Mouse (Mus musculus) neural tube, embryonic 12.5 days (tissue): Measurements from ENCODE around the gene Slc9c1. TPM values are rescaled to one million over a fixed set of nuclear protein-coding genes. Genes with fewer than 3 reads are reported as not detected.

ENCODE experiments used
- ATAC-seq: fragments of 200-750 bp; cut with Nextera tagmentation; 2 replicates; pipeline ENCODE4 v1.8.0; 2017; ENCODE audit warnings: low read depth, mild to moderate bottlenecking, moderate TSS enrichment, moderate library complexity; ENCODE audit not compliant: low FRiP score
- H3K27ac ChIP-seq: fragments of 300-500 bp; sonication (generic); 2 replicates; pipeline ENCODE4 v1.5.1; 2016
- H3K27me3 ChIP-seq: fragments of 300-500 bp; sonication (generic); replicated peaks from 2 replicates; pipeline ENCODE4 v1.6.1; 2016; ENCODE audit warnings: mild to moderate bottlenecking
- H3K36me3 ChIP-seq: fragments of 300-500 bp; sonication (generic); 2 replicates; pipeline ENCODE4 v1.6.1; 2016; ENCODE audit warnings: mild to moderate bottlenecking
- H3K4me1 ChIP-seq: fragments of 300-500 bp; sonication (generic); 2 replicates; pipeline ENCODE4 v1.6.1; 2016
- H3K4me2 ChIP-seq: fragments of 300-500 bp; sonication (generic); replicated peaks from 2 replicates; pipeline ENCODE4 v1.6.1; 2016; ENCODE audit warnings: mild to moderate bottlenecking
- H3K4me3 ChIP-seq: fragments of 300-500 bp; sonication (generic); 2 replicates; pipeline ENCODE4 v1.5.1; 2016
- H3K9ac ChIP-seq: fragments of 300-500 bp; sonication (generic); 2 replicates; pipeline ENCODE4 v1.6.1; 2016; ENCODE audit warnings: mild to moderate bottlenecking
- H3K9me3 ChIP-seq: fragments of 300-500 bp; sonication (generic); 2 replicates; pipeline ENCODE4 v1.6.1; 2016; ENCODE audit warnings: mild to moderate bottlenecking
- WGBS: fragments of 180-500 bp; shearing (Covaris S2); methylation state at CpG from one replicate; pipeline ENCODE4 v1.1.7; 2016; 5-methylcytosine and 5-hydroxymethylcytosine counted together
- polyA plus RNA-seq: library from polyadenylated mRNA; unstranded; fragments of >200 nt; fragmentation: Nextera tagmentation; extraction: Ambion mirVana; gene quantifications from 2 replicates; pipeline ENCODE4 v1.2.1, GENCODE M21; 2016

Slc9c1 gene
- polyA plus RNA-seq, 1 experiment from 2014 or later, result not detected

DNA sequence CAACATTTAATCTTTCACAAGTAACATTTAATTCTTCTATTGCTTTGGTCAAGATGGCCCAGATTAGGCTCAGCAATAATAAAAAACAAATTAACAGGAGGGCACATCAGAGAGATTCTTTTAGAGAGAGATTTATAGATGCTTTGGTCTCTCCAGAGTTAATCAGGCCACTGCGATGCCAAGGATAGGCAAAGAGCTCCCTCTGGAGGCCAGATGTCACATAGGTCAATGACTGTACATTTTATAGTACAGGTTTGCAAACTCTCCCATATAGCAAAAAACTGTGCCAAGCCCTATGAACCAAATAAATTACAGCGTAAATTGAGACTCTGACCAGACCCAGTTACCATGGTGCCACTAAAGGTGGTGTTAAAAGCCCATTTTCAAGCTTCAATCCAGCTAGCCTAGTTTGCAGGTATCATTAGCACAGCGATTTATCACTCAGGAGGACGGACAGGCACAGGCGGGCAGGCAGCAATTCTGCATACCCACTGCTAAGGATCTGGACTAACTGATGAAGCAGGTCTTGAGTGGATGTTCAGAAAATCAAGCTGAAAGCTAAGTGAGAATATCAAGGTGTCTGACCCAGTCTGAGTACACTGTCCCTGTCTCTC, 95.3 kb downstream of the Slc9c1 start:
- peak; percentile 57 for ATAC-seq
- WGBS, result 52% methylated on average over 5 of the region's 5 CpGs

GRCm38 (mm10) chr16:45632420-45632819, 97.3 kb downstream of the Slc9c1 start:
- no peak overlapping the region for H3K9ac ChIP-seq
- no peak overlapping the region for H3K4me3 ChIP-seq
- H3K9me3 ChIP-seq, result no peaks in the 10 kb centered on the region
- H3K36me3 ChIP-seq, result no peaks in the 10 kb centered on the region
- H3K27ac ChIP-seq, result no peak overlapping the region
- 75% methylated on average over 4 of the region's 4 CpGs for WGBS
- no peak for ATAC-seq
- no peaks in the 10 kb centered on the region for H3K27me3 ChIP-seq
- no peak overlapping the region for H3K4me2 ChIP-seq
- no peaks in the 10 kb centered on the region for H3K4me1 ChIP-seq

More for the DNA sequence above, 95.3 kb downstream of the Slc9c1 start:
- Histone ChIP-seq H3K36me3 (no peaks in the 10 kb centered on the region), H3K4me2 (no peak overlapping the region), H3K9ac (no peak overlapping the region), H3K4me1 (no peaks in the 10 kb centered on the region), H3K9me3 (no peaks in the 10 kb centered on the region), H3K27me3 (no peaks in the 10 kb centered on the region), H3K4me3 (no peak overlapping the region), H3K27ac (no peak overlapping the region)

- Histone ChIP-seq H3K36me3 (no peaks in the 10 kb centered on the region), H3K27me3 (no peaks in the 10 kb centered on the region), H3K4me2 (no peak overlapping the region), H3K9ac (no peak overlapping the region), H3K4me1 (no peaks in the 10 kb centered on the region), H3K4me3 (no peak overlapping the region), H3K9me3 (no peaks in the 10 kb centered on the region), H3K27ac (no peak overlapping the region)
- 86% methylated on average over 2 of the region's 2 CpGs for WGBS
- ATAC-seq, result no peak
Observed at GRCm38 (mm10) chr16:45635826-45636225, 100.7 kb downstream of the Slc9c1 start.

- ATAC-seq, result no peak
- 86% methylated on average over 10 of the region's 10 CpGs for WGBS
Observed at GRCm38 (mm10) chr16:45640070-45640762, 105.1 kb downstream of the Slc9c1 start.

GRCm38 (mm10) chr16:45641301-45641700, 106.2 kb downstream of the Slc9c1 start:
- Histone ChIP-seq H3K27me3 (no peaks in the 10 kb centered on the region), H3K4me1 (no peaks in the 10 kb centered on the region), H3K9ac (no peak overlapping the region), H3K36me3 (no peaks in the 10 kb centered on the region), H3K4me2 (no peak overlapping the region), H3K4me3 (no peak overlapping the region), H3K9me3 (no peaks in the 10 kb centered on the region), H3K27ac (no peak overlapping the region)
- ATAC-seq, result no peak
- 70% methylated on average over 3 of the region's 3 CpGs for WGBS

More at GRCm38 (mm10) chr16:45640070-45640762, 105.1 kb downstream of the Slc9c1 start:
- Histone ChIP-seq H3K27me3 (no peaks in the 10 kb centered on the region), H3K4me3 (no peak overlapping the region), H3K4me1 (no peaks in the 10 kb centered on the region), H3K27ac (no peak overlapping the region), H3K9me3 (no peaks in the 10 kb centered on the region), H3K9ac (no peak overlapping the region), H3K4me2 (no peak overlapping the region), H3K36me3 (no peaks in the 10 kb centered on the region)

- no peak overlapping the region for H3K9ac ChIP-seq
- 94% methylated on average over 3 of the region's 3 CpGs for WGBS
- no peak for ATAC-seq
- no peaks in the 10 kb centered on the region for H3K4me1 ChIP-seq
- no peak overlapping the region for H3K4me2 ChIP-seq
- H3K27ac ChIP-seq, result no peak overlapping the region
- no peaks in the 10 kb centered on the region for H3K9me3 ChIP-seq
- no peak overlapping the region for H3K4me3 ChIP-seq
- no peaks in the 10 kb centered on the region for H3K36me3 ChIP-seq
- no peaks in the 10 kb centered on the region for H3K27me3 ChIP-seq
Observed at GRCm38 (mm10) chr16:45643944-45644343, 108.8 kb downstream of the Slc9c1 start.

DNA sequence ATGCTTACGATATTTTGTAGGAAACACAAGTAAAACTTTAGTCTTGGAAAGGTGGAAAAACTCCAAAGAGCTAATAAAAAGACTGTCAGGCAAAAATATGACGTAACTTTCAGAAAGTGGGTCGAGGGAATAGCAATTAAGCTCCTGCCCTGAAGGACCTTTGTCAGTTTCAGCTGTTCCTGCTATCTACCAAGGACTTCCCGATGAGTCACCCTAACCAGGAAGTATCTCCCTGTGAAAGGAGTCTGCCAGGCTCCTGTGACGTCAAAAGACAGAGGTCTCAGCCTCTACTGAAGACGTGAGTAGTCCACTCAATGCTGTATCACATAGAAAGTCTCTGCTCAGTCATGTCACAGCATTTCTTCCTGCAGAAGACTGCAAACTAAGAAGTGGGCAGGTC, 109.3 kb downstream of the Slc9c1 start:
- ATAC-seq, result no peak
- WGBS, result 74% methylated on average over 6 of the region's 6 CpGs
- no peak overlapping the region for H3K27ac ChIP-seq

GRCm38 (mm10) chr16:45651497-45651896, 116.4 kb downstream of the Slc9c1 start:
- WGBS, result 76% methylated on average over 2 of the region's 2 CpGs
- Histone ChIP-seq H3K9me3 (no peaks in the 10 kb centered on the region), H3K4me2 (no peak overlapping the region), H3K9ac (no peak overlapping the region), H3K27ac (no peak overlapping the region), H3K27me3 (peaks cover 5% of the 10 kb centered on the region; the same call in 1 of the 2 replicates), H3K4me3 (no peak overlapping the region), H3K4me1 (no peaks in the 10 kb centered on the region), H3K36me3 (no peaks in the 10 kb centered on the region)
- ATAC-seq, result no peak

More for the DNA sequence above, 109.3 kb downstream of the Slc9c1 start:
- Histone ChIP-seq H3K4me3 (no peak overlapping the region), H3K36me3 (no peaks in the 10 kb centered on the region), H3K4me1 (no peaks in the 10 kb centered on the region), H3K9ac (no peak overlapping the region), H3K4me2 (no peak overlapping the region), H3K27me3 (no peaks in the 10 kb centered on the region), H3K9me3 (no peaks in the 10 kb centered on the region)

DNA sequence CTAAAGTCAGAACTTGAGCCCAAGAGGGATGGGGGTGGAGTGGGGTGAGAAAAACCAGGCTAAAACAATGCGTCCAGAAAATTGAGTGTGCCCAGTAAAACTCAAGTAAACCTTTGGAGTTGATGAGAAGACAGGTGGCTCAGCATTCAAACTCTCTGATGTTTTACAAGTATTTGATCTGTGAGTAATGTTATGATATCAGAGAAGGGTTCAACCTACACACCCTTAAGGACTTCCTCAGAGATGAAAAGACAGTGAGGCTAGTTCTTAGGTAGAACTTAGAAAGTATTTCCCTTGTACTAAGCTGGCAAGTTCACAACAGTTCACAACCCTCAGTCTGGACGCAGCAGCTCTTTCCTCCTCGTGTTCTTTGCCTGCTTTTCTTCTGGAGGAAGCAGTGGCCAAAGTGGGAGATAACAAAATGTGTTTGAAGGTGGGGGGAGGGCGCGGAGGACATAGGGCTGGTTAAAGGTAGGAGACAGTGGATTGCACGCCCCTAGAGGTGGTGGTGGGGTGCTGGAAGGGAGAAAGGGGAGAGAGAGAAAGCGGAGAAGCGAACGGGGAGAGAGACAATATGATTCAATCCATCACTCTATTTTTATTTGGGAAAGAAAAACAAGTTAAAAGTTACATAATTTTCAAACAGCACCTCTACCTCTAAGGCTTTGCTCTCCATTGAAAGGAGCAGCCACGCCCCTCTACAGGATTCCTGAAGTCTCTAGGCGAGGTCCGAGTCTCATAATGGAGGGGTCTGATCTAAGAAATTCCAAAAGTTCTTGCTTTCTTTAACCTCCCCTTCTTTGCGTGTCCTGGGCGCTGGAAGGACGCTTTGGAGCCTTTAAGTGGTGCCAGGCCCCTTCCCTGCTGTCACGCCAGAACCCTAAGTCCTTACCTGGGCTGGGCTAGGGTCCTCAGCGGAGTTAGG, 118.2 kb downstream of the Slc9c1 start:
- H3K27ac ChIP-seq, result no peak overlapping the region
- peaks cover 5% of the 10 kb centered on the region; the same call in 1 of the 2 replicates for H3K27me3 ChIP-seq
- H3K9ac ChIP-seq, result no peak overlapping the region
- H3K4me3 ChIP-seq, result 0 out of 2 replicates have a peak overlapping the region, but pooled peaks have one; percentile 13
- H3K9me3 ChIP-seq, result no peaks in the 10 kb centered on the region
- WGBS, result 13% methylated on average over 17 of the region's 17 CpGs
- H3K4me1 ChIP-seq, result no peaks in the 10 kb centered on the region
- peak overlapping the region; percentile 54 for H3K4me2 ChIP-seq
- ATAC-seq, result no peak
- no peaks in the 10 kb centered on the region for H3K36me3 ChIP-seq

DNA sequence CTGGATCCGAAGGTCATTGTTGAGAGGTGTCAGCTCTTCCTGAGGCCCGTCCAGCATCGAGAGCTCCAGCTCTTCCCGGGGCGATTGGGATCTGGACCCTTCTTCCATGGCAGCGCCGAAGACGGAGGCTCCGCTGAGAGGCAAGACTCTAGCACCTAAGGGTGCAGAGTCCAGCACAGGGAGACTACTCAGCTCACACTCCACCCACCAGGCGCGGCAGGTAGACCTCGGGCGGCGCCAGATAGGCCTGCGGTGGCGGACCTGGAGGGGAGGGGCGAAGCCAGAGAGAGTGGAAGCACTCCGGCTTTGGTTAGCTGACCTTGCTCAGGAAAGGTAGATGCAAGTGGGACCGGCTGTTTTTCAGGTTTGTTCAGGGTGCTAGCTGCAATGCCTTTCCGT, 118.8 kb downstream of the Slc9c1 start, which contains the start of gene BC016579:
Gene BC016579 (minus strand): TSS at position 135 of the 399 bp plus-strand sequence.
- Histone ChIP-seq H3K9me3 (no peaks in the 10 kb centered on the region), H3K4me3 (peak within 1 kb of the TSS; percentile 13; the same call in 1 of the 2 replicates), H3K4me1 (no peaks in the 10 kb centered on the region), H3K9ac (0 out of 2 replicates have a peak within 1 kb of the TSS, but pooled peaks have one; percentile 21), H3K27ac (no peak within 1 kb of the TSS), H3K4me2 (peak within 1 kb of the TSS; percentile 54), H3K27me3 (peaks cover 5% of the 10 kb centered on the region; the same call in 1 of the 2 replicates), H3K36me3 (no peaks in the 10 kb centered on the region)
- ATAC-seq, result 0 out of 2 replicates have a peak, but pooled peaks have one; percentile 21
- 5% methylated on average over 20 of the region's 20 CpGs for WGBS

DNA sequence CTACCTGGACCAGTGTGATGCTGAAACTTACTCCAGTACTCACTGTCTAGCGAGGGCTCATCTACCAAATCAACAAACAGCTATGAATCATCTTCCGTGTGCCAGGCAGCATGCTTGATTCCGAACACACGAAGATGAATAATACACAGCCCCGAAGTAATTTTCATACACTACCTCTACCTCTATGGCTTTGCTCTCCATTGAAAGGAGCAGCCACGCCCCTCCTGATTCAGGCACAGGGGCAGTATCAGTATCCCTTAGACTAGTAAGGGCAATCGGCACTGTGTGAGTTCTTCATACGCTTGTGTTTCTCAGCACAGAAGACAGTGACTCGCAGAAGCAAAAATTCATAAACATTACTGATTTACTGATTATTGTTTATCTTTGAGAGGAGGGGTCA, 119.4 kb downstream of the Slc9c1 start:
- Histone ChIP-seq H3K27me3 (peaks cover 5% of the 10 kb centered on the region; the same call in 1 of the 2 replicates), H3K9ac (no peak overlapping the region), H3K9me3 (no peaks in the 10 kb centered on the region), H3K27ac (no peak overlapping the region), H3K4me2 (no peak overlapping the region), H3K4me1 (no peaks in the 10 kb centered on the region), H3K36me3 (no peaks in the 10 kb centered on the region), H3K4me3 (no peak overlapping the region)
- ATAC-seq, result no peak
- 63% methylated on average over 9 of the region's 9 CpGs for WGBS
